Mouse (Mus musculus) forelimb bud, embryonic 11.5 days (tissue): ENCODE data around the gene Pacrg.

Experiments
- DNase-seq: peaks from one replicate; pipeline ENCODE4 v3.0.0-alpha.2; 2012; ENCODE audit warnings: low read depth, low spot score

Gene Pacrg

DNA sequence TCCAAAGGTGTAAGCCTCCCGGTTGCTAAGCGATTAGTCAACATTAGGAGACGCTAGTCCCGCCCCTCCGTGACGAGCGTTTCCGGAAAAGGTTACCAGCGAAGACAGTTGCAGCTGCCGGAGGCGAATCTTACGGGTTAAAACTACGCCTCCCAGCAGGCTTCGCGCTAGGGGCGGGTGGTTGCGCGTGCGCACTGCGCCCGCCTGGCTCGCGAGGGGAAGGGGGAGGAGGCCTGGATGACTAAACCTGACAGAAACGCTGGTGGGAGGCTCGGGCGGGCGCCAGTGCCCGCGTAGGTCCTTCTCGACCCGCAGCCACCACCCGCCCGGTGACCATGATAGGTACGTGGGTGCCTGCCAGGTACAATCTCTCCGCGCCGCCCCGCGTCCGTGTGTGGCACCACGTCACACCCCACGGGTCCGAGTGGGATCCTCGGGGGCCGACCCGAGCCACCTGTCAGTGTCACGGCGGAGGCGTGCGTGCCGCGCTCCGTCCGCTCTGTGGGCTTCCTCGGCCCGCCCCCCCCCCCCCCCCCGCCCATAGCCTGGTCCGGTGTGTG lies at the start of gene Pacrg, which contains the start of gene Prkn:
Pacrg (minus strand) TSS at position 164 of the 560 bp plus-strand sequence.
Prkn (plus strand) TSS at position 237 of the 560 bp plus-strand sequence.
- peak; percentile 99 for DNase-seq

DNA sequence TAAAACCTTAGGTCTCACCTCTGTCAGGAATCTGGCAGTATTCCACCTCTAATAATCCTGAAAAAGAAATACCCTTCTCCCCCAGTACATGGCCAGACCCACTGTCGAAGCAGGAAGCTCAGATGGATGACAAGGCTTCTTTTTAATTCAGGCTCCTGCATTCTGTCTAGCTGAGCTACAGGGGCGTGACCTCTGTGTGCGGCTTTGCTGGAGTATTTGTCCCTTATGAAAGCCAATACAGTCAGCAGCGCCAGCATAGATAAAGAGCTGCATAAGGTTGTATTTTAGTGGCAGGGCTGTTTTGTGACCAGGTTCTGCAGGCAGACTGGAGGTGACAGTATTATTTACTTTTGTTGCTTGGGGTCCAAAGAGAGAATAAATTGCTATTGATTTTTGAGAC lies 47.8 kb upstream of the Pacrg start:
- DNase-seq = no peak

DNA sequence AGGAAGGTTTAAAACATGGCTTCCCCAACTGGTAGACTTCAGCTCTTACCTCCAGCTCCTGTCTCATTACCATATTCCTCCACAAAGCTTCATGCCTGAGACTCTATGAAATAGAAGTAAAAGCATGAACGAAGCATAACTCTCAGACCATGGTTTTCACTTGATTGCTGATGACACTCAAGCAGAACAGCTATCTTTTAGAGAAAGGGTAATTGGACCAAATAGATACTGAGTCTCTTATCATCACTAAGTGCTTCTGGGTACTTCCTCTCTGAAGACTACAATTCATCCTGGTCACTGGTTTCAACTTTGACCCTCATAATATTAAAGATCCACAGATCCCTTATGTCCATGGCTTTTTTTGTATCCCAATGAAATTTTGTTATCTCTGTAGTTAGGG lies 42.1 kb upstream of the Pacrg start:
- DNase-seq = no peak

DNA sequence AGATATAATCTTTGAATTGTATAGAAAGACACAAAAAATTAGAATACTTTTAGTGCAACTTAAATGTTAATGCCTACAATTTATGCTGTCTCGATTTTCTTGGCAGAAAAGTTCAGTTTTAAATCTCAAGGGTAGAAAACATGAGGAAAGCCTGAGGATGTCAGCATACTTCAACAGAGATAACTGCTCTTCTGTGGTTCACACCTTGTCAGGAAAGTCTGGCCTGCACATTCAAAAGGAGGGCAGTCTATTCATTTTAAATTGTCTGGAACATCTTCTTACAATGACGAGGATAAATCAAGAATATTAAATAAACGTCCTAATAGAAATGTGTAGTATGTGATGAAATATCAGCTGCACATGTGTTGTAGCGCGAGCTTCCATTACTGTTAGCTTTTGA lies 38.9 kb upstream of the Pacrg start:
- DNase-seq = no peak

DNA sequence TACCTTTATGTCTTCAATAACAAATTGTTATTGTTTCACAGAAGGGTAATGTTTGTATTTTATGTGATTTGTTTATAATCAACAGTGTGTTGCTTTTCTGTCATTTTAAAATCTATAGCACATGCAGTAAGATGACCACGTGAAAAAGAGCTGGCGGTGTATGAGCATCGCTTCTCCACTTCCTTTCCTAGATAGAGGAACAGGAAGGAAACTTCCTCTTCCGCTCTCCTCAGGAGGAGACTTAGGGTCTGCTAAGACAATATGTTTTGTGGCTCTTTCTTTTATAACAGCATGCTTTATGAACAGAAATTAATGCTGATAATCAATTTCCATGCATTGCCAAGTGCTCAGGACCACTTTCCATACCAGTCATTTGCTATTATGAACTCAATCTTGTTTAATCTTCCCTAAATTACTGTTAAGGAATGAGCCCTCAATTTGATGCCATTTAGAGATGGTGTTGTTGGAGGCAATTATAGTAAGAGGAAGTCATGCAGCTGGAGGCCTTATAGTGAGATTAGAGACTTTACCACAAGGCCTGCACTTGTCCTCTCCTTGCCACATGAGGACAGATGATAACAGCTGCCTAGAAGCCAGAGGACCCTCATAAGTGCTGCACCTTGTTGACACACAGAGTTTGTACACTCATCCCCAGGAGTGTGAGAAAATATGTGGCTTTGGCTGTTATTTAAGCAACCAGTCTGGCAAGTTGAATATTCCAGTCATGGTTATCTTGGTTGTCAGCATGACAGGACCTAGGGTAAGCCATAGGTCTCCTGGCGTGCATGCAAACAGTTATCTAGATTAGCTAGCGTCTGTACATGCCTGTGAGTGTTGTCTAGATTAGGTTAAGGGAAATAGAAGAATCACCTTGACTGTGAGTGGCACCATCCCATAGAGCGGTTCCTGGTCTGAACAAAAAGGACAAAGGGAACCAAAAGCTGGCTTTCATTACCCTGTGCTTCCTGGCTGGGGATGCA lies 34.4 kb upstream of the Pacrg start:
- DNase-seq = no peak

DNA sequence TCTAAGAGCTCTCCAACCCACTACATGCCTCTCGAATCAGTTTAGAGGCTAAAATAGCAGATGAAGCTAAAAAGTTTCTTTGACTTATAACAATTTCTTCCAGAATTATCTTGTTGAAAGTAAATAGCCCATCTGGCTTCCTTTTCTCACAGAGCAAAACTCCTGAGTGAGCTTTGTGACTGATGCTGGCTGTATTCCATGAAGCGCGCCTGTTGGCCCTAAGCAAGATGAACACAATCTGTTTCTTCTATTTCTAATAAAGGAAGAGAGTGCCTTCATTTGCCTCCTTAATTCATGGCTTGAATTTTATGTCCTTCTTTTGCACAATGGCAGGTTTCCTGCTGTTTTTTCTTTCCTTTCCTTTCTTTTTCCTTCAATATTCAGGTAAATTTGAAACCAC lies 14.1 kb upstream of the Pacrg start:
- no peak for DNase-seq

DNA sequence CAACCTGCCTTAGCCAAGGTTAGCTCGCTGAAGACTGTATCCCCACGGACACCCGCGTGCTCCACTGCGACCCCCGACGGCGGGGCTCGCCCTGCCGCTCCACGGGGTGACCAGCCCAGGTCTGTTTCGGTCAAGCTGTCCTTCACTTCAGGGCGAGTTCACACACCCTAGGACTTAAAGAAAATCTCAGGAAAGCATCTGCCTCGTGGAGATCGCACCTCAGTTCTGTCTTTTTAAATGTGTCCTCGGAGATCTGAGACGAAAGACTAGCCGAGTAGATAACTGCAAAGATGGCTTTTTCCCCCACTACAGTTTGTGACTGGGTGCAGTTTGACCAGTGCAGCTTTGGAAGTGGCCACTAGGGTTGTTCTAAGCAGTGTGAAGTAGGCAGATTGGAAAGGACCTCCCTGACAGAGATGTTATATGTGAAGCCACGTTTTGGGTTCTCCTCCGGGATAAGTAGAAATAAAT lies 655 bp upstream of the Pacrg start:
- DNase-seq = peak; percentile 57

DNA sequence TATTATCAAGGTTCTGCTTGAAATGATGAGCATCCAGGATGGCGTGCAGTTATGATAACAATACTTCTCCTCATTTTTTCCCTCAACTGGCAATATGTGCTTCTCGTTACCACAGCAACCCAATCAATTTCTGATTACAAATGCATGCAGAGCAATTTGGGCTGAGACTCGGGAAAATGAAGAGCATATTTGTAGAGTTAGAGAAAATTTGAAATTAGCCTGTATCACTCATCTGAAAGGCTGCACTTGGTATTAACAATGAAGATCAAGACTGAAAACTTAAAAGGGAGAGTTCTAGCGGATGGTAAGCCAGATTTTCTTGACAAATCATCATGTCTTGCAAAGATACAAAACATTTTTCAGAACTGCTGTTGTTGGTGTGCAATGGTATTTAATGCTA lies 21.1 kb downstream of the Pacrg start:
- DNase-seq = no peak

DNA sequence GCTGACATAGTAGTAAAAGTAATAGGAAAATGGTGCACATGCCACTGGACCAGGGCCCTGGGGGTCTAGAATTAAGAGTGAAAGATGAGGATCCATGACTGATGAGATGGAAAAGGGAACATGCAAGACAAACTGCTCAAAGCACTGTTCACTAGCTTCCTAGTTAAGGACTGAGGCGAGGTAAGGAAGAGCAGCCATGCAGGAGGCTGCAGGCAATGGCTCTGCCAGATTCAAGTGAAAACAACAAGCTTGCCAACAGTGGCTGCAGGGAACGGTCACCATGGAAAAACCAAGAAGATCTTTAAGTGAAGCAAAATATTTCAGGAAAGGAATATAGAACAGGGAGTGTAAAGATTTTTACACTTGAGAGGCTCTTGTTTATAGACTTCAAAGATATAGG lies 31.5 kb downstream of the Pacrg start:
- DNase-seq = no peak

DNA sequence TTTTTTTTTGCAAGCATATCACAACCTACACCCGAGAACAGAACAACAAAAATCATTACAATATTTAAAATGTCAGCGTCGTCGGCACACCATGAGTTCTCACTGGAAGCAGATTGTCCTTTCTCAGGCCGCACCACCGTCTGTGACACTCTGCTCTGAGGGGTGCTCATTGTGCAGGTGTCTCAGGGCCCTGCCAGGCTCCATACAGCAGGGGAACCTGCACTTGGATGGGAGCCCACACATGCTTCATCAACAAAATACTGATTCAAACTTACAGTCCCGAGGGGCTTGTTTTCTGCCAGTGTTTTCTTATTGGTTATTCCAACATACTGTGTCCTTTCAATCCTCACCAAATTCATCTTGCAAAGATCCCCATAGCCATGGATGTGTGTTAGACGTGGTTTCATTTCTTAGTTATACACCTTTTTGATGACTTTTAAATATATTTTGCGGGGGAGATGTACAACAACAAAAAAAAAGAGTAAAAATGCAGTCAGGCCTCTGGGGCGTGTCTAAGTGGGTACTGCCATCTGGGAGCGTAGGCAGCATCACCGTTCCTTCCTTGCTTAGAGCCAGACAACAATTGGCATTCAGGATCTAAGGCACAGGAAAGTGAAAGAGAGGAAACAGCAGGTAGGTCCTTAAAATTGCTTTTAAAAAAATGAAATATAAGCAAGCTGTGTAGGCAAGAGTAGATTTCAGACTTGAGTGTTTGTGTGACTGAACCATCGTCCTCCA lies 32.7 kb downstream of the Pacrg start:
- DNase-seq = no peak

DNA sequence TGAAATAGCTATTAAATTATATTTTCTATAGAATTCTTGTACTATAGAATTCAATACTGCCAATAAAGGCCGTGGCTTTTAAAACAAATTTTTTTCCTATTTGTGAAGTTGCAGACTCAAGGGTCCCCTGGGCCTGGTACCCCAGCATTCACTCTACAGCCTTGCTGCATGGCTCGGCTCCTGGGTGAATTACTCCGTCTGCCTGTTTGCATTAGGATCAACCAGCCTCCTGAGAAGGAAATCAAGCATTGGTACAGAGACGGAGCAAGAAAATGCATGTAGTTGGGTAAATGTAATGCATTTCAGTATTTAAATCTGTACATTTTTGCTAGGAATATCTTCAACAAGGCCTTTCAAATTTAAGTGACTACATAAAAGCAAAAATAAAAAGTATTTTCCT lies 33.4 kb downstream of the Pacrg start:
- no peak for DNase-seq

DNA sequence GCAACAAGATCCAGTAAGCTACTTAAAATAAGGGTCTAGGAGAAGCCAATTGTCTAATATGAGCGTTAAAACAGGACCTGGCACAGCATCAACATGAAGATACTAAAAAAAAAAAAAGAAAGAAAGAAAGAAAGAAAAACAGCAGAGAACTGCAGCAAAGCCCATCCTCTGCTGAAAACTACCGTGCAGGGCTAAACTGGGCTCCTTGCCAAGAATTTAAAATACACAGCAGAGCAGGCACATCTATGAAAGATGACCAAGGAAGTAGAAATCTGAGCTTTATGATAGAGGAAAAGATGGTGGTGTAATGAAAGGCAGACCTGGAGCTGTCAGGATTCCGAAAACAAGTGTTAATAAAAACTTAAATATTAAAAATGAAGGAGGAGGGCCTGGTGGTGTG lies 48.5 kb downstream of the Pacrg start:
- peak; percentile 35 for DNase-seq

DNA sequence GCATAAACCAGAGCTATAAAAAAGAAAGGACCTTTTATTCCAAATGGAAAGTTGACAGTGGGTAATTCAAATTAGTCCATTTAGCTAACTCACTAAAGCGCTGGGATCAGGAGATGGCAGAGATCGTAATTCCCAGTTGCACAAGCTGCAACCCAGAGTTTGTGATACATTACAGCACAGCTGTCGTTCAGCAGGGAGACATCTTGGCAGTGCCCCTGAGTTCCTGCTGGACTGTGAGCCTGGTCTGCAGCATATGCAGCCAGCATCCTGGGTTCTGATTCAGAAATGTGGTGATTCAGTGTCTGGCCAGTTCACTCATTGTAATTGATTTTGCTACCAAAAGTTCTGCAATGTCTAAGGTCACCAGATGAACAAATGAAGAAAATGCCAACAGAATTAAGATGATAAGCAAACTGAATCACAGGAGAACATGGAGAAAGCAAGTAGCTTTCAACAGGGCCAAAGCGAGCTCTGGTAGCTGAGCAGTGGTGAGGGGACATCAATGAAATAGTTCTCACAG lies 55.6 kb downstream of the Pacrg start:
- no peak for DNase-seq

DNA sequence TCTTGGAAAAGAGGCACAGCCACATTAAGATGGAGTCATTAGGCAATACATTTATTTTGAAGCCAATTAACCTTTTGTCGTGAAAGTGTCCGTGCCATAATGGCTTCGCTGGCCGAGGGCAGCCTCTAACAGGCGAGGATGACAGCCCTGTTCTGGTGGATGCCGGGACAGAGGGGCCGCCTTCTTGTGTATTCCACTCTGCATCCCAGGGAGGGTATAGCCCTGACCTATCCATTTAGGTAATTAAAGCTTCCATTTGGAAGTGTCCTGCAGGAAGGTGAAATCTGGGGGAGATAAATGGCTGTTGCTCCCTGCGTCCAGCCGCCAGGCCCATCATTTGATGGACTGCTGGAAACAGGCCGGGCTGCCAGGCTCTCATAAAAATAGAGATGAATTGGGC lies 63.6 kb downstream of the Pacrg start:
- DNase-seq = no peak

DNA sequence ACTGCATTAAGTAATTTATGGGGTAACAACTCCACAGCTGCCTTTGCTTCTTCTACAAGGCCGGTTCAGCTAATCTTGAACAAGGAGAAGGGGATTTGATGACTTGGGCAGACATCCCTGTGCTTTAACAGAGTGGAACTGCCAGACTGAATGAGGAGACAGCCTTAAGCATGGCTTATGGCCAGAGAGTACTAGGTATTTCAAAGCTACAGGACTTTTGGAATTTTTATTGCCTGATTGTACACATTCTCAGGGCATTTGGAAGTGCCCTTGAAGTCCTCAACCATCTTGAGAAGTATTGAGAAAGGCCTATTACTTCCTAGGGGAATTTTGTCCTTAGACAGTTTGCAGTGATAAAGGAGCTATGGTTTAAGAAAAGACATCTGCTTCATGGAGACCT lies 65.6 kb downstream of the Pacrg start:
- DNase-seq = peak; percentile 50

DNA sequence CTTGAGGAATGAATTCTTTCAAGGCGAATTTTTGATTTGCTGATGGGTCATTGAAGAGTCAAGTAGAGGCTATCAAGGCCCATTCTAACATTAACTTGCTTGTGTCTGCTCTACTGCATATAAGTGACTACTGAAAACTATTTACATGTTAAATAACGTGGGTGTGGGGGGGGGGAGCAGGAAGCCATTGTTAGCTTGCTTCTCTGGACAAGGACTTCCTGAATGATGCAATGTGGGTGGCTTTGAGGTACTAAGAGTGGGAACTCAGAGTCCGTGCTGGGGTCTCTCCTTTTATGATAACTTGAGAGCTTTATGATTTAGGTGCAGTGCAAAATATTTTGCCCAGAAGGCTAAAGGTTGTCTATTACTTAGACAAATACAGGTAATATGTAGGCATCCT lies 67.9 kb downstream of the Pacrg start:
- DNase-seq = no peak

DNA sequence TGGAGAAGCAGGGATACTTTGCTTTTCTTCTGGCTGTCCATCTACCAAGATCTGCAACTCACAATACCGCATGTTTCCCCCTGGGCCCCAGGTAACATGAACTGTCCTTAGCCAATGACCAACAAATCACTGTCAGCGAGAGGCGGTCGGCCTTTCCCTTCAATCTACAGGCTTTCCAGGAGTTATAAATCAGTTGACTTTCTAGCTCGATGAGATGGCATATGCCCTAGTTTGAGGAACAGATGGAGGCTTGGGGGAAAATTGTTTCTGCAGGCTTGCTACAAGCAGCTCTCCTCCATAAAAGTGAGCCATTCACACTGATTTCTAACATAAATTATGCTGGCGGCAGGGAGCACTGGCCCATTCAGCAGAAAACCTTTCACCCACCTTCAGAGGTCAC lies 70.2 kb downstream of the Pacrg start:
- peak; percentile 72 for DNase-seq

DNA sequence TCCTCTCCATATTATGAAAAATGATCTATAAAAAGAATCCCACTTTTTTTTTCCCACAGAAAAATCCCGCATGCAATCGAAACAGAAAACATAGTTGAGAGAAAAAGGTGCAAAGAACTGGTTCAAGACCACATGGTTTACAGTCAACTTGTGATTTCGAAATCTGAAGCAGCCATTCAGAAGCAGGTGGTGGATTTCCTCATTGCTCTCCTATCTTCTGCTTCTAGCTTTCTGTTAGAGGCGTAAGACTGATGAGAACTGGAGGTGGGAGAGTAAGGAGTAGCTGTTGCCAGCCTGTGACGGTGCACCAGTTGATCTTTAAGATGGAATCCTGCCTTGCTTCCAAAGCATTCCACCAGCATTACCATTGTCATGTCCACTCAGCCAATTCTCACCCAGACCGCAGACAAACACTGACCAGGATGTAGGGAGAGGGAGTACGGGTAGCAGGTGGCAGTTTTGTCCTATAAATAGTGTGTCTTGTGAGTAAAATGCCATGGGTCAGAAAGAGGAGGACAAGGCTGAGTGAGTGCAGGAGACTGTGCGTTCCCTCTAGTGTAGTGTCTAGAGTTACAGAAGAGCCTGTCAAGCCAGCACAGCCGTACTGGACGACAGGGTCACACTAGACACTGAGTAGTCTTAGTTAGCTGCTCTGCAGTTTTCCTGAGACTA lies 73.2 kb downstream of the Pacrg start:
- DNase-seq = no peak

DNA sequence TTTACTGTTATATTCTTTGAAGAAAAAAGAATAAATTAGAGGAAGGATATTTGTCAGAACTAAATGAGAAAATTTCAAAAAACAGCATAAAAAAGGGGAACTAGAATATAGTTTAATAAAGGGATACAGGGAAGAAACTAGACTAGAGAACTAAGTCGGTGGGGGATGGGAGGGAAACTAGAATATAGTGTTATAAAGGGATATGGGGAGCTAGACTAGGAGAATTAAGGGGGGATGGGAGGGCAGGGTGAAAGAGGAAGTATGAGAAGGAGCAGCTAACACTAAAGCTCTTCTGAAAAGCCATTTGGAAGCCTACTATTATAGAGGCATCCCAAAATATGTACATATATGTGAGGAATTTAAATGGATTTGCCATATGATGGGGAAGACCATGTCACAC lies 75.8 kb downstream of the Pacrg start:
- DNase-seq = no peak

DNA sequence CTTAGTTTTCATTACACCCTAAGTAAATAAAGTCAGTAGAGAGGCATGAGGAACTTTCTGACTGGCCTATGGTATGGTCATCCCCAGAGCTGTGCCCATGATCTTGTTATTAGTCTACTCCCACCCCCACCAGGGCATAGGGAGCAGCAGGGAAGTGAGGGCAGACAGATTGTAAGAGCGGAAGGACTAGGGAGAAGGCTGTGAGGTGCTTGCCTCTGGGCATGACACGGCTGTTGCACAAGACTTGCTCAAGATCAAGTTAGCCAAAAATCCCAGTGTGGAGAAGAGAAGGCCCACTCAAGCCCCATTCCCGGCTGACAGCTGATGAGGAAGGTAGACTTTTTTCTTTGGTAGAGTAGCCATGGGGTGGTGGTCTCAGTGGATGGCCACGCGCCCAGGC lies 82.7 kb downstream of the Pacrg start:
- DNase-seq = no peak

DNA sequence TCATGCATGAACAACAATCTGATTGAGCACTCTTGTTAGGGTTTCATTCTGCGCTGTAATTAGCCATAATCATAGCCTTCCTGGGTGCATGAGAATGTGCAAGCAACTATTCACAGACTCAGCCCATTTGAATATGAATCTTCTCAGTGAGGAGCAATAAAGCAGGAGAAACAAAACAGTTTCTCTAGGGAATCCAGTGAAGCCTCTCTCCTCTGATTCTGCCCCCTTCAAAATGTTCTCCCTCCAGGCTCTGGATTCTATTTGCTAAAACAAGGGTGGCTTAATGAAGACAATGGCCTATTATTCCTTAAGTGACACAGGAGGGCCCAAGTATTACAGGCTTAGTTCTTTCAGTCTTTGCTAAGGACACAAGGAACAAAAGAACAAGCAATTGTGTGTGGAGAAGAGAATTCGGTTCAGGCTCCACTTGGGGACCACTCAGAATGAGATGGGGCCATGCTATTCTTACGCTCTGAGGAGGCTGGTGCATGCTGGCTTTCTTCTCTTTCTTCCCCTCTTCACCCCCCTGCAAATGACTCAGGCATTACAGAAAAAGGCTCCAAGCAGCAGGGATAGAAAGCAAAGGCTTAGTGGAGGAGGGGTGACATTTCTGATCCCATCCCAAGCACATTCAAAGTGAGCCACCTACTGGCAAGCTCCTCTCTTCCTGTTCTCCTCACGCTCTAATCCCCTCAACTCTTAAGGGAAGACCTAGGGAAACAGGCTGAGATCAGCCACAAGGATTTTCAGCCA lies 95.2 kb downstream of the Pacrg start:
- DNase-seq = peak; percentile 56
